Mouse (Mus musculus) cerebral cortex, adult 2 months (tissue): ENCODE data around the gene Rbfox2.

Experiments used
- WGBS: fragments of 180-500 bp; shearing (Covaris S2); methylation state at CpG from one replicate; pipeline ENCODE4 v1.1.7; 2018; 5-methylcytosine and 5-hydroxymethylcytosine counted together

Rbfox2 gene

GRCm38 (mm10) chr15:77099756-77100155 is 207.0 kb downstream of the Rbfox2 start:
- 30% methylated on average over 3 of the region's 3 CpGs for WGBS

DNA sequence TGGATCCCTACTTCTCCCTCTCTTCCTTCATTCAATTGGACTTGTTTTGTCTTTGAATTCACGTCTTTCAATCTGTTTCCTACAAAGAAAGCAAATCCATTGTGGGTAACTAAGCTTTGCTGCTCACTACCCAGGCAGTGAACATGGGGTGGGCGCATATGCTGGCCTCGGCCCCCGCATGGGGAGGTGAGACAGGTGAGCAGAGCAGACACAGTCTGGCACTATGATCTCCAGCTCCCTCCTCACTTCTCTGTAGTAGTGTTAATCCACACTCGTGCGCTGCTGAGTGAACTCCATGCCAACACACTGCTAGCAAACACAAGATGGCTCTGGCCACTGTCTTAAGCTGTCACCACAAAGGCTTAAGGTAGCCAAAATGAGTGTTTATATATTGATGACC is 209.4 kb downstream of the Rbfox2 start:
- 66% methylated on average over 6 of the region's 6 CpGs for WGBS

DNA sequence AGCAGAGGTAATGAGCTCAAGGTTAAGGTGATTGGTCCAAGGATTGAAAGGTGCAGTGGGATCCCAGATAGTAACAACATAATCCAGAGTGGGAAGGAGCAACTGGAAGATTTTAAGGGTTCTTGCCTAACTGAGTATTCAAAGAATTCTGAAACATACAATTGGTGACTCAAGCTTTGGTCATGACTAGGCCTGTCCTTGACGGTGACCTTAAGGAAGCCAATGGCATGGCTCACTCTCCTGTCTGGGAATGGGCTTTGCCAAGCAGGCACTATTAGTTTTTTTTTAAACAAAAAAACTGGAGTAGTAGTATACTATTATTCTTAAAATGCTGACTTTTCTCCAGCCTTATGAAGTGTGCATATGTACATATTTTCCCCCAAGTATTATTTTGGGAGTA is 211.6 kb downstream of the Rbfox2 start:
- WGBS: 89% methylated on average over 1 of the region's 1 CpGs

- WGBS: 94% methylated on average over 13 of the region's 13 CpGs
Measured at GRCm38 (mm10) chr15:77094431-77094830, 212.4 kb downstream of the Rbfox2 start.

DNA sequence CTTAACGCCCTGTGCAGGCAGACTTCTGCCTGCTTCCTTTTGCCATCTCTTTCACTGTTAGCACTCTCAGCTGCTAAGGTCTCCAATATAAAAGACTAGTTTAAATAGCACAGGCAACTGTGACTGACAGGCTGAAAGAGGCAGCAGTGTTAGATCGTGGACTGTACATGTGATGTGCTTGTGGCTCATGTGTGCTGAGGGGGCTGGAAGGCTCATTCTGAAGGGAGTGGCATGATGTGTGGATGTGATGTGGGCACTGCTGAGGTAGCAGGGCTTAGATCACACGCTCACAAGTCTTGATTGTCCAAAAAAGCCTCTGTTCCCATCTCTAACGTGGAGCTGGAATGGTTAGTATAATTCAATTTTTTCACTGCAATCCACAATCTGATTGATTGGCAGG is 215.4 kb downstream of the Rbfox2 start:
- 43% methylated on average over 4 of the region's 4 CpGs for WGBS

GRCm38 (mm10) chr15:77090531-77090930 is 216.3 kb downstream of the Rbfox2 start:
- WGBS: 74% methylated on average over 5 of the region's 5 CpGs

DNA sequence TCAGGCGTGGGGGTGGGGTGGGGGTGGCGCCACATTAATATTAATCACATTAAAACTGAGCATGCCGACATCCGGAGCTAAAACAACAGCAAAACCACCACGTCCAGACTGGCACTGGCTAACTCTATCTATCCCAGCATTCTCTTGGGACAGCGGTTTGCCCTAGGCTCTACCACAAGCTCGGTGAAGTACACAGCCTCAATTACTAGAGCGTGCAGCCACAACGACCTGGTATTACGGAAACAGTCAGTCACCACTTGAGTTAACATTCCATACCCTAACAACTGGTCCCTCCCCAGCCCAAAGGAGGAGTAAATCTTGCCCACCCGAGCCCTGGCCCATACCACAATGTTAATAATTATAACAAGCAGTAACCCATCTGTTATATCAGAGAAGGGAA is 217.6 kb downstream of the Rbfox2 start:
- WGBS: 70% methylated on average over 11 of the region's 11 CpGs

- WGBS: 100% methylated on average over 1 of the region's 1 CpGs
Measured at GRCm38 (mm10) chr15:77086488-77086887, 220.3 kb downstream of the Rbfox2 start.

- WGBS: 76% methylated on average over 7 of the region's 7 CpGs
Measured at GRCm38 (mm10) chr15:77085818-77086217, 221.0 kb downstream of the Rbfox2 start.

DNA sequence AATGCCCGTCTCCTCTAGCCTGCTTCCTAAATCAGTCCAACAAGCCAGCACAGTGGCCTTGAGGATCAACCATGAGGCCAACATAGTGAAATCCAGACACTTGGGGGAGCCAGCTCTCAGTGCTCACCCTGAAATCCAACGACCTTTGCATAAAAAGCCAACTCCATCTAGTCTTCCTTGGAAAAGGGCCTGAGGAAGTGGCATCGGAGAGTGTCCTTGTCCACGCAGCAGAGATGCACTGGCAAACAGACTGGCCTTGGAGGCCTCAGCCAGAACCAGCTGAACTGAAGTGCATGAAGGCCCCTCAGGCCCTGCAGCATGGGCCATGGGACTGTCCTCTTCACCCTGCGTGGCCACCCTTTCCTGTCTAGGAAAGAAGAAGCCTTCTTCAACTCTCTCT is 225.3 kb downstream of the Rbfox2 start:
- WGBS: 70% methylated on average over 5 of the region's 5 CpGs

- WGBS: 56% methylated on average over 14 of the region's 14 CpGs
Measured at GRCm38 (mm10) chr15:77080684-77081254, 226.0 kb downstream of the Rbfox2 start.

DNA sequence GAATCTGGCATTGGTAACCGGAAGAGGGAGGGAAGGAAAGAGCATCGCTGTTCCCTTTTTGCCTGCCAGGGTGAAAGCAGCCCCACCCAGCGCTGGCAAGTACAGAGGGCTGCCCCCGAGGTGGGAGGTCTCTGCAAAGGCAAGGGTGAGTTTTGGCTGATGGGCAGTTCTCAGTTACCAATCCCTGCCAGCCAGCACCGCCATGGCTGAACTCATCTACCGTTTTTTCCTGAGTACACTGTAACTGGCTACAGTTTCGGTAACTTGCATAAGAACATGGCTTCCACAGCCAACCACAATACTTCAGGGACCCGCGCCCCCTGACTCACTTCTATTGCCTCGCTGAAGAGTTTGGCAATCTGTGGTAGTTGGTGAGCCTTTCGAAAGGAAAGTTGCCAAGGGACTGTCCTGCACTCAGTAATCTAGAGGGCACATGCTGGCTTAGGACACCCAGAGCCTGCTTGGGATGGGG is 226.9 kb downstream of the Rbfox2 start:
- WGBS: 44% methylated on average over 11 of the region's 11 CpGs

- WGBS: 54% methylated on average over 14 of the region's 14 CpGs
Measured at GRCm38 (mm10) chr15:77079256-77079822, 227.5 kb downstream of the Rbfox2 start.

DNA sequence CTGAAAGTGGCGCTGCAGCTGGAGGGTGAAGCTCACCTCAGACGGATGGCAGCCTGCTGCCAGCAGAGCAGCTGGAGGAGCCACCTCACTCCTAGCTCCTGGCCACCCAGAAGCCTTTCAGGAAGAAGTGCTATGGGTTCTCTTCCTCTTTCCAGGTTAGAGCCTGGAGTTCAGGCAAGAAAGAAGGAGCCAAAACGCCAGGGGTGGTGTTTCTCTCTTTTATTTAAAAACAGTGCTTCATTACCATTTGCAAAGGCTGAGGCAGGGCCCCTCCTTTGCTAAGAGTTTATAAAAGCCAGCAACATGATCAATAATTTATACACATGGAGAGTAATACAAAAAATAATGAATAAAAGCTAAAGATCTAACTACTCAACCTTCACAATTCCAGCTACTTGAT is 228.0 kb downstream of the Rbfox2 start:
- 59% methylated on average over 3 of the region's 3 CpGs for WGBS

GRCm38 (mm10) chr15:77077906-77078305 is 228.9 kb downstream of the Rbfox2 start:
- 79% methylated on average over 9 of the region's 9 CpGs for WGBS

GRCm38 (mm10) chr15:77076523-77076922 is 230.3 kb downstream of the Rbfox2 start:
- 61% methylated on average over 3 of the region's 3 CpGs for WGBS

- 52% methylated on average over 4 of the region's 4 CpGs for WGBS
Measured at GRCm38 (mm10) chr15:77072556-77073163, 234.1 kb downstream of the Rbfox2 start.

- WGBS: 19% methylated on average over 10 of the region's 10 CpGs
Measured at GRCm38 (mm10) chr15:77071501-77071900, 235.3 kb downstream of the Rbfox2 start.

DNA sequence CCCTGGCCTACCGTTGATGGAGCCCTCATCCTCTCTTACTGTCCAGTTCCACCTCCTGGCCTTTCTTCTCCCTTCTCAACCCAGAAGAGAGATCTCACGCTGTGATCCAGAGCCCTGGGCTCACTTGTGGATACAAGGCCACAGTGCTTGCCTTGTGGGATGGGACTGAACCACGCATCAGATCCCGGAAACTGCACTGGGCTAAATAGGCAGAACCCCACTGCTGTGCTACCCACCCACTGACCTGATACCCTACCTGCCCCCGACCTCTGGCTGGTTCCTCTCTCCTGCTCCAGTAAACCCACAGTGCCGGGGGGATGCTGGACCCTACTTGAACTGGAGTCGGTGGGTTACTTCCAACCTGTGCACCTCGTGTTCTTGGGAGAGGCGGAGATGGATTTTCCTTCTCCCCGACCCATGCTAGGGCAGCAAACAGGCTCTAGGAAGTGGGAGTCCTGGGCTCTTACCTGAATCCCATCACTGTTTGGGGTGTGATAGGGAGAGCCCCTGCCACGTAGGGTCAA is 236.0 kb downstream of the Rbfox2 start:
- WGBS: 88% methylated on average over 11 of the region's 11 CpGs

DNA sequence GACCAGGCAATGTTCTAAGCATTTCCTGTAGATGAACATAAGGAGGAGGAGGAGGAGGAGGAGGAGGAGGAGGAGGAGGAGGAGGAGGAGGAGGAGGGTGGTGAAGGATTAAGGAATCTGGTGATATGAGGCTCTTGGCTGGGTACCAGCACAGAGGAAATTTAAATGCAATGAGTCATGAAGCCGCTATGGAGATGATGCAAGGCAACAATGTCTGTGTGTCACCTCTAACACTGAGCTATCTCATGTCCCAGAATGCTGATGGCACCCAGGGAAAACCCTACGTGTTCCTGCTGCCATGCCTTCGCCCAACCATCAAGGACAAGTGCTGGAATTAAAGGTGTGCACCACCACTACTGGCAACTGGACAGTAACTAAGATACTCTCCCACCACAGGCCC is 237.8 kb downstream of the Rbfox2 start:
- whole genome bisulfite sequencing: 51% methylated on average over 3 of the region's 3 CpGs

GRCm38 (mm10) chr15:77068439-77068861 is 238.4 kb downstream of the Rbfox2 start:
- 29% methylated on average over 3 of the region's 3 CpGs for WGBS

- 57% methylated on average over 6 of the region's 6 CpGs for WGBS
Measured at GRCm38 (mm10) chr15:77066233-77066632, 240.6 kb downstream of the Rbfox2 start.

- 77% methylated on average over 6 of the region's 6 CpGs for WGBS
Measured at GRCm38 (mm10) chr15:77065259-77065852, 241.4 kb downstream of the Rbfox2 start.
